Mouse (Mus musculus) lung, adult 10 weeks (tissue): ENCODE results near the gene Ott. TPM values are rescaled to one million over a fixed set of nuclear protein-coding genes. Genes with fewer than 3 reads are reported as not detected.

Experiments
- polyA plus RNA-seq: library from polyadenylated mRNA; stranded (reverse); fragments of 350-450 nt; fragmentation: Illumina TruSeq; extraction: RNeasy Lipid Tissue Mini Kit (QIAGEN cat#74804); gene quantifications from one replicate; pipeline ENCODE4 v1.2.3, GENCODE M21; 2014; ENCODE audit warnings: low read depth, low replicate concordance; ENCODE audit not compliant: insufficient read depth

Ott gene
- not detected for polyA plus RNA-seq

GRCm38 (mm10) chrX:149073982-149074381 lies at the start of gene Ott:
Gene Ott (plus strand): TSS chrX:149074282.

Other genes with a start within 250 kb of the Ott start
- not detected for gene Luzp4, start 216.6 kb upstream of the Ott start, polyA plus RNA-seq
- gene Gm15093, start 198.1 kb downstream of the Ott start, polyA plus RNA-seq, result not detected